Mouse (Mus musculus) kidney, adult 2 months (tissue): Measurements from ENCODE around the gene Olfr286.

Experiments
- CTCF ChIP-seq: fragments of 200-500 bp; conservative IDR thresholded peaks from 2 replicates; pipeline ENCODE4 v1.5.1; 2011; ENCODE audit warnings: low read depth, mild to moderate bottlenecking, control low read depth, low read length, moderate library complexity, mixed read lengths; ENCODE audit not compliant: insufficient read depth, insufficient read length
- POLR2A ChIP-seq: fragments of 200-500 bp; IDR thresholded peaks from one replicate; pipeline ENCODE4 v1.6.1; 2011; ENCODE audit warnings: low read depth, low read length, control low read depth

DNA sequence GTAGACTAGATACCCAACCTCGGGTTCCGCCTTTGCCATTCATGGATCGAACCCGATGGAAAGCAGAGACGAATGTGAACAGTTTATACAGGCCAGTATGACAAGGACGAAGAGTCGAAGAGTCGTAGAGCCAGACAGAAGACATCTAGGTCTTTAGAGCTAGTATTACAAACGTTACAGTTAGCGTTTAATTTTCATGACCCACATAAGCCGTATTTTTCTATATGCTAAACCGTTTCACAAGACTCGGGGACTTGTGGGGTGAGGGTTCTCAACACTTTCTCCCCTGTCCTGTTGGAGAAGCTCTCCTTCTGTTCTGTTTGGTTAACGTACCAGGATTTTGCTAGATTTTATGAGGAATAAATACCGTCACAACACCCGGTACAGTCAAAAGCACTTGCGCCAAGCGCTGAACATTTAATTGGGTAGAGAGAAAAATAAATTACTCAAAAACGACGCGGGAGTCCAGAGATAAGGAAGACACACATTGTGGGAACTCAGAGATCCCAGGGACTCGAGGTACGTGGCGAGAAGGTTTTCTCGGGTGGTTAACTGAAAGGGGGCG lies 53.6 kb downstream of the Olfr286 start:
- TF ChIP-seq POLR2A (no peak), CTCF (no peak)
